Mouse (Mus musculus): Measurements from ENCODE around the gene Pi4k2b.

GRCm38 (mm10) chr5:52810446-52810845 lies 69.1 kb downstream of the Pi4k2b start:
- TF ChIP-seq CTCF (IDR thresholded peaks at IDR 0.05; ENCODE audit: low read depth) (no peak), EP300 (IDR thresholded peaks at IDR 0.05; ENCODE audit: low read depth) (no peak)

All from liver, postnatal 0 days (tissue).